Mouse (Mus musculus): ENCODE results near the gene Pdzd3.

DNA sequence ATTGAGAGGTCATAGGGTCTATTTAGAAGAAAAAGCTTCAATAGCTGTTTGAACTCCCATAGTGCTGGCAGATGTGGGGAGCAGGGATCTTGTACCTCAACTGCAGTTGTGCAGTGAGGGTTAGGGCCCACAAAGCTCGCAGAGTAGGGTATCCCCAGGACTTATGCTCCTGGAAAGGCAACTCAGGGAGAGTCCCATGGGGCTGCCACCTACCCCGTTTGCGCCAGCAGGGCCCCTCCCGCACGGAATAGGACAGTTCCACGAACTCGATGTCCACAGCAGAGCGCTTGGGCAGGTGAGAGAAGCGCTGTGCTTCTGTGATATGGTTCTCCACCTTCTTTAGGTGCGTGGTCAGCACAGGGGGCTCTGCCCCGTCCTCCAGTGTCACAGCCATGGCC, 35.7 kb upstream of the Pdzd3 start:
- TF ChIP-seq POLR2A (IDR thresholded peaks at IDR 0.05; ENCODE audit: low read depth, low read length): no peak
- TF ChIP-seq CTCF (conservative IDR thresholded peaks at IDR 0.05; ENCODE audit: insufficient read depth, insufficient read length, low read depth, low read length): no peak
